Comparison of ENCODE assay signal across 24 mouse cellular contexts in the genomic region with DNA sequence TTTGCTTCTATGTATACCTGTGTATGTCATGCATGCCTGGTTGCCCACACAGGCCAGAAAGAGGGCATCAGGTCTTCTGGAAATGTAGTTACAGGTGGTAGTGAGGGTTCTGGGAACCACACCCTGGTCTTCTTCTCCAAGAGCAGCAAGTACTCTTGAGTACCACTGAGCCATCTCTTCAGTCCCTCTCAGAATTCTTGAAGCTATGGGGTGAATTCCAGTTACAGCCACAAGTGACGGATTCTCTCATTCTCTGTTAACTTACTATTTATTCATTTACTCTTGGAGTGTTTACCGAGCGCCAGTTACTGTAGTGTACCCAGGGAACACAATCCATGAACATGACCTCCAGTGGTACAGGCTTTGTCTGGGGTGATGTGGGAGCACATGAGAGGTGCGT.
DNase-seq lines count a peak whose midpoint lies in the region; ATAC-seq lines count a peak whose summit lies in the region.
"Had no signal": no experiment of that assay in that cellular context is flagged by ENCODE, and none has a peak within 500 bp of the region (broad histone marks: within the 10 kb centered on the region; RNA-seq: fewer than 3 reads in every experiment).

No protein-coding gene starts in this region.

- H3K4me2 ChIP-seq in lung, embryonic 16.5 days (ENCODE audit: low read depth, low read length), result no peak overlapping the region
- no peak overlapping the region for H3K4me2 ChIP-seq in midbrain, embryonic 11.5 days
- no peak overlapping the region for H3K4me2 ChIP-seq in midbrain, embryonic 13.5 days (replicated peaks)
- H3K4me2 ChIP-seq: embryonic facial prominence, embryonic 12.5 days; forebrain, embryonic 13.5 days; forebrain, embryonic 15.5 days had no signal

- H3K9ac ChIP-seq in lung, embryonic 16.5 days (ENCODE audit: low read length), result no peak overlapping the region
- H3K9ac ChIP-seq in midbrain, embryonic 11.5 days (ENCODE audit: low read length), result no peak overlapping the region
- H3K9ac ChIP-seq in midbrain, embryonic 13.5 days (replicated peaks), result no peak overlapping the region
- H3K9ac ChIP-seq: embryonic facial prominence, embryonic 12.5 days; forebrain, embryonic 13.5 days; forebrain, embryonic 15.5 days had no signal

- H3K36me3 ChIP-seq in lung, embryonic 16.5 days (ENCODE audit: control insufficient read depth, insufficient read depth, low read length), result no peaks in the 10 kb centered on the region
- no peaks in the 10 kb centered on the region for H3K36me3 ChIP-seq in midbrain, embryonic 11.5 days (ENCODE audit: control insufficient read depth, insufficient read depth, low read length)
- H3K36me3 ChIP-seq in midbrain, embryonic 13.5 days, result no peaks in the 10 kb centered on the region
- H3K36me3 ChIP-seq: embryonic facial prominence, embryonic 10.5 days; embryonic facial prominence, embryonic 12.5 days; forebrain, embryonic 15.5 days; G1E had no signal

- no peak overlapping the region for H3K27ac ChIP-seq in lung, embryonic 16.5 days (ENCODE audit: low read length)
- no peak overlapping the region for H3K27ac ChIP-seq in midbrain, embryonic 11.5 days (ENCODE audit: low read depth, low read length)
- no peak overlapping the region for H3K27ac ChIP-seq in midbrain, embryonic 13.5 days
- H3K27ac ChIP-seq: embryonic facial prominence, embryonic 10.5 days; embryonic facial prominence, embryonic 12.5 days; forebrain, embryonic 13.5 days; forebrain, embryonic 15.5 days had no signal

- DNase-seq in heart, adult 11 months, result peak; percentile 44
- DNase-seq in heart, adult 9 months (ENCODE audit: low spot score in 2 of 2), result no peak
- DNase-seq in lung, postnatal 36 days, result no peak
- DNase-seq in midbrain, embryonic 11.5 days (ENCODE audit: low spot score, missing footprints), result peak; percentile 1
- DNase-seq: adrenal gland, adult 8-10 months; adrenal gland, postnatal 14 days; adrenal gland, postnatal 36 days; B cell, adult 2 months; cerebellum, adult 11-12 months; cerebellum, adult 2 months; cerebellum, adult 9-10 months; cerebellum, postnatal 10 days; cerebellum, postnatal 25 days had no signal

- H3K4me3 ChIP-seq in lung, embryonic 16.5 days (ENCODE audit: low read length), result no peak overlapping the region
- no peak overlapping the region for H3K4me3 ChIP-seq in midbrain, embryonic 11.5 days (ENCODE audit: low read depth, low read length)
- H3K4me3 ChIP-seq in midbrain, embryonic 13.5 days (replicated peaks), result no peak overlapping the region
- H3K4me3 ChIP-seq: embryonic facial prominence, embryonic 10.5 days; embryonic facial prominence, embryonic 12.5 days; forebrain, embryonic 13.5 days; forebrain, embryonic 15.5 days had no signal

- no peaks in the 10 kb centered on the region for H3K9me3 ChIP-seq in lung, embryonic 16.5 days (ENCODE audit: control insufficient read depth, low read length)
- H3K9me3 ChIP-seq in midbrain, embryonic 11.5 days (ENCODE audit: control insufficient read depth, low read length), result no peaks in the 10 kb centered on the region
- no peaks in the 10 kb centered on the region for H3K9me3 ChIP-seq in midbrain, embryonic 13.5 days
- H3K9me3 ChIP-seq: embryonic facial prominence, embryonic 10.5 days; embryonic facial prominence, embryonic 12.5 days; forebrain, embryonic 13.5 days; forebrain, embryonic 15.5 days had no signal

- peak; percentile 28; the same call in 1 of the 2 replicates for ATAC-seq in lung, embryonic 16.5 days (ENCODE audit: low read depth)
- ATAC-seq in midbrain, embryonic 11.5 days (ENCODE audit: low FRiP score), result no peak
- ATAC-seq in midbrain, embryonic 13.5 days, result no peak
- ATAC-seq: activated CD4-positive, CD25-positive, alpha-beta regulatory T cell, adult 4 months; CD4-positive, CD25-positive, alpha-beta regulatory T cell, adult 4 months; forebrain, embryonic 13.5 days; forebrain, embryonic 15.5 days; Patski had no signal

- H3K27me3 ChIP-seq in lung, embryonic 16.5 days (ENCODE audit: control insufficient read depth, insufficient read depth, low read depth, low read length), result no peaks in the 10 kb centered on the region
- H3K27me3 ChIP-seq in midbrain, embryonic 11.5 days (ENCODE audit: control insufficient read depth, insufficient read depth, low read length), result no peaks in the 10 kb centered on the region
- no peaks in the 10 kb centered on the region for H3K27me3 ChIP-seq in midbrain, embryonic 13.5 days
- H3K27me3 ChIP-seq: CH12.LX; embryonic facial prominence, embryonic 12.5 days; forebrain, embryonic 13.5 days; forebrain, embryonic 15.5 days had no signal

- WGBS in lung, embryonic 16.5 days, result 69% methylated on average over 4 of the region's 4 CpGs
- WGBS in midbrain, embryonic 11.5 days, result 93% methylated on average over 4 of the region's 4 CpGs
- 93% methylated on average over 4 of the region's 4 CpGs for WGBS in midbrain, embryonic 13.5 days

- no peaks in the 10 kb centered on the region for H3K4me1 ChIP-seq in lung, embryonic 16.5 days (replicated peaks; ENCODE audit: control insufficient read depth, insufficient read depth, low read length)
- H3K4me1 ChIP-seq in midbrain, embryonic 11.5 days (ENCODE audit: control insufficient read depth, insufficient read depth, low read length), result no peaks in the 10 kb centered on the region
- no peaks in the 10 kb centered on the region for H3K4me1 ChIP-seq in midbrain, embryonic 13.5 days (replicated peaks)
- H3K4me1 ChIP-seq: forebrain, embryonic 13.5 days; forebrain, embryonic 15.5 days had no signal

Comparison
In these comparisons a context has a peak if more than half of its experiments do, and no peak if none do; other contexts are left out.
1. DNase-seq: peak in heart, adult 11 months (single experiment) and midbrain, embryonic 11.5 days (single experiment); none in heart, adult 9 months (0 of 2) and lung, postnatal 36 days (single experiment).